Mouse (Mus musculus): ENCODE data around the gene Gm26602. TPM values are rescaled to one million over a fixed set of nuclear protein-coding genes. Genes with fewer than 3 reads are reported as not detected.
"Not testable (repeated sequence)": the region's sequence is repeated elsewhere in the genome, so short reads cannot be mapped to it uniquely, and the experiment has no call there.

Gene Gm26602
- polyA plus RNA-seq, 2 experiments = not detected

DNA sequence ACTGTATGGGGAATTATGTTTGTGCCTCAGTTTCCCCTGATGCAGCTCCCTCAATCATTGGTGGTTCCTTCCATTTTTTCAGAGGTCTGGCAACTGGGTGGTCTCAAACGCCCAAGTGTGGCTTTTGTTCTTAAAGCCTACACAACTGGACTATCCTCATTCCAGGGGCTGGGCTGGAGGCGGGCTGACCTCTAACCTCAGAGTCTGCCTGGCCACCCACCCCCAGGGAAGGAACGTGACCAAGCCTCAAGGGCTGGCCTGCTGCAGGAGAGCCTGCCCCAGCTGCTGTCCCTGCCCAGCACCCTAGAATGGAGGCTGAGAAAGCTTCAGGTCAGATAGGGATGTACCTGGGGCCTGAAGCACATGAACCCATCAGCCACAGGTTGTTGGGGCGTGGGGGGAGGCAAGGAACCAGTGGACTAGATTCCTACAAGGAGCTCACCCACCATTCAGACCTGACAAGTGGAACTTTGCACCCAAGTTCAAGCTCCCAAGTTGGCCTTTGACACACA lies 46.0 kb downstream of the Gm26602 start:
- H3K4me1 ChIP-seq (ENCODE audit: control insufficient read depth, insufficient read depth, low read length) = peaks cover 6% of the 10 kb centered on the region
- H3K4me2 ChIP-seq (replicated peaks; ENCODE audit: low read depth, low read length, severe bottlenecking) = no peak overlapping the region
- H3K27ac ChIP-seq (replicated peaks; ENCODE audit: low read depth, low read length) = no peak overlapping the region
- 26% methylated on average over 4 of the region's 4 CpGs for whole genome bisulfite sequencing
- H3K36me3 ChIP-seq (ENCODE audit: control insufficient read depth, insufficient read depth, low read length) = peaks cover 24% of the 10 kb centered on the region
- no peak for DNase-seq (ENCODE audit: low spot score)
- H3K27me3 ChIP-seq (ENCODE audit: control insufficient read depth, insufficient read depth, low read length) = no peaks in the 10 kb centered on the region
- no peak overlapping the region for H3K9ac ChIP-seq (ENCODE audit: low read depth, low read length, severe bottlenecking)
- H3K9me3 ChIP-seq (ENCODE audit: control insufficient read depth, low read length) = no peaks in the 10 kb centered on the region
- H3K4me3 ChIP-seq (replicated peaks; ENCODE audit: low read length) = no peak overlapping the region
- no peak for TF ChIP-seq POLR2A (IDR thresholded peaks at IDR 0.05; ENCODE audit: borderline replicate concordance, extremely low read depth, insufficient read depth, insufficient read length)
- no peak for ATAC-seq (ENCODE audit: low FRiP score, low read depth)

DNA sequence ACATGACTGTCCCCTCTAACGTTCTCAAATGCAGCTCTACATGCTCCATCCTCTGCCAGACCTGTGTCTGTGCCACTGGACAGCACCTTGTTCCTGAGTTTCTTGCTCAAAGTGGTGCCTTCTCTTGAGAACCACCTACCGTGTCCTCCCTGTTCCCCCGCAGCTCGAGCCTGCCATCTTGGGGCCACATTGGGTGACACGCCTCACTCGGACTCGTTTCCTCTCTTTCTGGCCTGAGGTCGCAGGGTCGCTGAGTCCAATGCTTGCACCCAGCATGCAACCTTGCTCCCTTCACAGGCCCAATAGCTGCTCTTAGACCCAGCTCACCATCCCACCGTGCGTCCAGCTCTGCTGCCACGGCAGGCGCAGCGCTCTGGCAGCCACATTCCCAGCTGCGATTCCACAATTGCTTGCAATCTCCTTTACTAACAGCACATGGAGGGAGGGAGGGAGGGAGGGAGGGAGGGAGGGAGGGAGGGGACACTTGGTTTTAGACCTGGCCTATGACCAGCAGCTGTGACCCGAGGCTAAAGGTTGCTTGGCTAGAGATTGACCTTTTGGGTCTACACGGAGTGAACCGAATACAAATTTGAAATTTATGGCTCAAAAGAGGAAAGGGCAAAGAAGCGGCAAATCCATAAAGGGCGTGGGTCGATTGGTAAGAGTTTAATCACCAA lies 47.6 kb downstream of the Gm26602 start:
- ATAC-seq (ENCODE audit: low FRiP score, low read depth) (no peak), DNase-seq (ENCODE audit: low spot score) (no peak)
- no peak overlapping the region for H3K4me3 ChIP-seq (replicated peaks; ENCODE audit: low read length)
- H3K27me3 ChIP-seq (ENCODE audit: control insufficient read depth, insufficient read depth, low read length) = no peaks in the 10 kb centered on the region
- H3K4me2 ChIP-seq (replicated peaks; ENCODE audit: low read depth, low read length, severe bottlenecking) = no peak overlapping the region; the same call in 1 of the 2 replicates
- no peak for TF ChIP-seq POLR2A (IDR thresholded peaks at IDR 0.05; ENCODE audit: borderline replicate concordance, extremely low read depth, insufficient read depth, insufficient read length)
- peaks cover 6% of the 10 kb centered on the region for H3K4me1 ChIP-seq (ENCODE audit: control insufficient read depth, insufficient read depth, low read length)
- no peak overlapping the region for H3K9ac ChIP-seq (ENCODE audit: low read depth, low read length, severe bottlenecking)
- no peak overlapping the region for H3K27ac ChIP-seq (replicated peaks; ENCODE audit: low read depth, low read length)
- H3K9me3 ChIP-seq (ENCODE audit: control insufficient read depth, low read length) = no peaks in the 10 kb centered on the region
- peaks cover 26% of the 10 kb centered on the region for H3K36me3 ChIP-seq (ENCODE audit: control insufficient read depth, insufficient read depth, low read length)
- 12% methylated on average over 21 of the region's 21 CpGs for WGBS

DNA sequence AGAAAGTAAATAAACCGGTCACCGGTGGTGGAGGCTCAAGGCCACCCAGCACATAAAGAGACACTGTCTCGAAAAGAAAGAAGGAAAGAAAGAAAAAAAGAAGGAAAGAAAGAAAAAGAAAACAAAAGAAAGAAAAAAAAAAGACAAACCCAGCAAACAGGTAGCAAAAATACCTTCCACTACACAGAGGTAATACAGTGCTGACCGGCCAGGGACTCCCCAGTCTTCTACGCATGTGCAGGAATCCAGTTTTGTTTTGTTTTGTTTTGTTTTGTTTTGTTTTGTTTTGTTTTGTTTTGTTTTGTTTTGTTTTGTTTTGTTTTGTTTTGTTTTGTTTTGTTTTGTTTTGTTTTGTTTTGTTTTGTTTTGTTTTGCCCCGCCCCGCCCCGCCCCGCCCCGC lies 48.8 kb downstream of the Gm26602 start:
- not testable (repeated sequence) for H3K27me3 ChIP-seq (ENCODE audit: control insufficient read depth, insufficient read depth, low read length); DNase-seq (ENCODE audit: low spot score); H3K9me3 ChIP-seq (ENCODE audit: control insufficient read depth, low read length); H3K4me1 ChIP-seq (ENCODE audit: control insufficient read depth, insufficient read depth, low read length); H3K27ac ChIP-seq (replicated peaks; ENCODE audit: low read depth, low read length); H3K9ac ChIP-seq (ENCODE audit: low read depth, low read length, severe bottlenecking); ATAC-seq (ENCODE audit: low FRiP score, low read depth)
- peak overlapping the region; percentile 86; the same call in 1 of the 2 replicates for H3K4me2 ChIP-seq (replicated peaks; ENCODE audit: low read depth, low read length, severe bottlenecking)
- H3K36me3 ChIP-seq (ENCODE audit: control insufficient read depth, insufficient read depth, low read length) = peaks cover 33% of the 10 kb centered on the region
- WGBS = 33% methylated on average over 10 of the region's 10 CpGs
- peak overlapping the region; percentile 98; the same call in 1 of the 2 replicates for H3K4me3 ChIP-seq (replicated peaks; ENCODE audit: low read length)

DNA sequence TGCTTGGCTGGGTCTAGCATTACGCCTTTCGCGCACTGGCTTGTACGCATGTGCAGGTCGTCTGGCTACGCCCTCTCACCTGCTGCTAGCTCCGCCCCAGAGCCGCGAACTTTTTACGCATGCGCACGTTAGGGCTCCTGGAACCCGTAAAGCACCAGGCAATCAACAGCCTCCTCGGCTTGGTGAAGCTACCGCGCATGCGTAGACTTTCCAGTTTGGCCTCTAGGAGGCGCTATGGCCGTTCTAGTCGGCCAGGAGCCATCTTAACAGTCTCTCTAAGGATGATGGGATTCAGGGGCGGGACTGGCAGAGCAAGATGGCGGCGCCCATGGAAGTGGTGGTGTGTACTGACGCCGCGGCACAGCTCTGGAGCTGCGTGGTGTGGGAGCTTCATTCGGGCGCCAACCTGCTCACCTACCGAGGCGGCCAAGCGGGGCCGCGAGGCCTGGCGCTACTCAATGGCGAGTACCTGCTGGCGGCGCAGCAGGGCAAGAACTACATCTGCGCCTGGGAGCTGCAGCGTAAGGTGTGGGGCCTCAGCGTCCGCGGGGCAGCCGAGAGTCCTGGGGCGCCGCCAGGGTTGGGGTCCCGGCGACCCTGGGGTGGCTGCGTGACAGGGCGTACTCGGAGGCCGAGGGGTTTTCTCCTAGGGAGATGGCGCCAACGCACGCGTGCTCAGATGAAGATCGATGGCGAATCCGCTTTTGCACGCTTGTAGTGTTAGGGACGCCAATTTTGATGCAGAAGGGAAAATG lies 49.4 kb downstream of the Gm26602 start, which contains the start of gene Wdr18:
Wdr18 (plus strand) TSS at position 306 of the 755 bp plus-strand sequence.
- peak; percentile 100 for DNase-seq (ENCODE audit: low spot score)
- Histone ChIP-seq H3K4me2 (replicated peaks; ENCODE audit: low read depth, low read length, severe bottlenecking) (peak within 1 kb of the TSS; percentile 86), H3K27ac (replicated peaks; ENCODE audit: low read depth, low read length) (peak within 1 kb of the TSS; percentile 55; the same call in 1 of the 2 replicates), H3K4me3 (replicated peaks; ENCODE audit: low read length) (peak within 1 kb of the TSS; percentile 98), H3K9ac (ENCODE audit: low read depth, low read length, severe bottlenecking) (peak within 1 kb of the TSS; percentile 71), H3K9me3 (ENCODE audit: control insufficient read depth, low read length) (no peaks in the 10 kb centered on the region), H3K4me1 (ENCODE audit: control insufficient read depth, insufficient read depth, low read length) (peaks cover 6% of the 10 kb centered on the region), H3K27me3 (ENCODE audit: control insufficient read depth, insufficient read depth, low read length) (no peaks in the 10 kb centered on the region), H3K36me3 (ENCODE audit: control insufficient read depth, insufficient read depth, low read length) (peaks cover 40% of the 10 kb centered on the region)
- peak; percentile 46; the same call in 1 of the 2 replicates for TF ChIP-seq POLR2A (IDR thresholded peaks at IDR 0.05; ENCODE audit: borderline replicate concordance, extremely low read depth, insufficient read depth, insufficient read length)
- under 1% methylated on average over 58 of the region's 61 CpGs for WGBS
- ATAC-seq (ENCODE audit: low FRiP score, low read depth) = peak; percentile 94

Small RNA genes lying within 50 kb of the gene (microRNA-seq; reads per million reads assigned to microRNA genes)
- gene Mir6910 = not detected

Other genes starting within 250 kb of the Gm26602 start
Only the 30 nearest of the 35 such genes appear.
- 1.1 and 1.4 TPM in 2 replicates for gene Gzmm, start 221.8 kb upstream of the Gm26602 start, polyA plus RNA-seq (2012; rRNA removed)
- 0.66 and 0.82 TPM in 2 replicates for gene Gzmm, start 221.8 kb upstream of the Gm26602 start, polyA plus RNA-seq (2014; fragmentation: Nextera tagmentation; extraction: Ambion mirVana)
- gene Bsg, start 206.4 kb upstream of the Gm26602 start, polyA plus RNA-seq (2012; rRNA removed) = 763 and 866 TPM in 2 replicates
- gene Bsg, start 206.4 kb upstream of the Gm26602 start, polyA plus RNA-seq (2014; fragmentation: Nextera tagmentation; extraction: Ambion mirVana) = 805 and 825 TPM in 2 replicates
- gene Hcn2, start 194.2 kb upstream of the Gm26602 start, polyA plus RNA-seq (2012; rRNA removed) = 0.70 and 1.3 TPM in 2 replicates
- gene Hcn2, start 194.2 kb upstream of the Gm26602 start, polyA plus RNA-seq (2014; fragmentation: Nextera tagmentation; extraction: Ambion mirVana) = 0.18 and 0.21 TPM in 2 replicates
- 64.1 and 75.3 TPM in 2 replicates for gene Polrmt, start 164.3 kb upstream of the Gm26602 start, polyA plus RNA-seq (2012; rRNA removed)
- 33.4 and 36.6 TPM in 2 replicates for gene Polrmt, start 164.3 kb upstream of the Gm26602 start, polyA plus RNA-seq (2014; fragmentation: Nextera tagmentation; extraction: Ambion mirVana)
- gene Fgf22, start 155.8 kb upstream of the Gm26602 start, polyA plus RNA-seq (2012; rRNA removed) = 0.13 and 0.22 TPM in 2 replicates
- 0.21 and 0.80 TPM in 2 replicates for gene Fgf22, start 155.8 kb upstream of the Gm26602 start, polyA plus RNA-seq (2014; fragmentation: Nextera tagmentation; extraction: Ambion mirVana)
- gene Rnf126, start 143.9 kb upstream of the Gm26602 start, polyA plus RNA-seq (2012; rRNA removed) = 176 and 229 TPM in 2 replicates
- gene Rnf126, start 143.9 kb upstream of the Gm26602 start, polyA plus RNA-seq (2014; fragmentation: Nextera tagmentation; extraction: Ambion mirVana) = 100 and 103 TPM in 2 replicates
- gene Fstl3, start 133.6 kb upstream of the Gm26602 start, polyA plus RNA-seq (2012; rRNA removed) = 11.6 and 14.7 TPM in 2 replicates
- gene Fstl3, start 133.6 kb upstream of the Gm26602 start, polyA plus RNA-seq (2014; fragmentation: Nextera tagmentation; extraction: Ambion mirVana) = 9.0 and 9.5 TPM in 2 replicates
- 0.04 and 0.06 TPM in 2 replicates for gene Prss57, start 119.9 kb upstream of the Gm26602 start, polyA plus RNA-seq (2012; rRNA removed)
- not detected in 2 replicates for gene Prss57, start 119.9 kb upstream of the Gm26602 start, polyA plus RNA-seq (2014; fragmentation: Nextera tagmentation; extraction: Ambion mirVana)
- gene Palm, start 117.3 kb upstream of the Gm26602 start, polyA plus RNA-seq (2012; rRNA removed) = 55.8 and 72.7 TPM in 2 replicates
- gene Palm, start 117.3 kb upstream of the Gm26602 start, polyA plus RNA-seq (2014; fragmentation: Nextera tagmentation; extraction: Ambion mirVana) = 76.2 and 83.8 TPM in 2 replicates
- gene Misp, start 89.9 kb upstream of the Gm26602 start, polyA plus RNA-seq (2012; rRNA removed) = 0.41 and 0.50 TPM in 2 replicates
- 0.54 and 1.2 TPM in 2 replicates for gene Misp, start 89.9 kb upstream of the Gm26602 start, polyA plus RNA-seq (2014; fragmentation: Nextera tagmentation; extraction: Ambion mirVana)
- gene Ptbp1, start 56.4 kb upstream of the Gm26602 start, polyA plus RNA-seq (2012; rRNA removed) = 536 and 644 TPM in 2 replicates
- gene Ptbp1, start 56.4 kb upstream of the Gm26602 start, polyA plus RNA-seq (2014; fragmentation: Nextera tagmentation; extraction: Ambion mirVana) = 262 and 279 TPM in 2 replicates
- gene Prtn3, start 36.4 kb upstream of the Gm26602 start, polyA plus RNA-seq (2012; rRNA removed) = 10.3 and 17.3 TPM in 2 replicates
- gene Prtn3, start 36.4 kb upstream of the Gm26602 start, polyA plus RNA-seq (2014; fragmentation: Nextera tagmentation; extraction: Ambion mirVana) = 5.9 and 8.2 TPM in 2 replicates
- 220 and 326 TPM in 2 replicates for gene Plppr3, start 36.2 kb upstream of the Gm26602 start, polyA plus RNA-seq (2012; rRNA removed)
- gene Plppr3, start 36.2 kb upstream of the Gm26602 start, polyA plus RNA-seq (2014; fragmentation: Nextera tagmentation; extraction: Ambion mirVana) = 61.5 and 79.7 TPM in 2 replicates
- gene Elane, start 24.6 kb upstream of the Gm26602 start, polyA plus RNA-seq (2012; rRNA removed) = 0.35 and 1.8 TPM in 2 replicates
- gene Elane, start 24.6 kb upstream of the Gm26602 start, polyA plus RNA-seq (2014; fragmentation: Nextera tagmentation; extraction: Ambion mirVana) = 0.62 and 1.2 TPM in 2 replicates
- gene Cfd, start 20.0 kb upstream of the Gm26602 start, polyA plus RNA-seq (2012; rRNA removed) = 1.1 and 2.3 TPM in 2 replicates
- gene Cfd, start 20.0 kb upstream of the Gm26602 start, polyA plus RNA-seq (2014; fragmentation: Nextera tagmentation; extraction: Ambion mirVana) = not detected in 2 replicates
- 54.6 and 73.8 TPM in 2 replicates for gene Med16, start 1.9 kb upstream of the Gm26602 start, polyA plus RNA-seq (2012; rRNA removed)
- 33.4 and 38.3 TPM in 2 replicates for gene Med16, start 1.9 kb upstream of the Gm26602 start, polyA plus RNA-seq (2014; fragmentation: Nextera tagmentation; extraction: Ambion mirVana)
- gene Kiss1r, start 6.1 kb downstream of the Gm26602 start, polyA plus RNA-seq (2012; rRNA removed) = 2.5 and 2.8 TPM in 2 replicates
- 0.17 and 0.26 TPM in 2 replicates for gene Kiss1r, start 6.1 kb downstream of the Gm26602 start, polyA plus RNA-seq (2014; fragmentation: Nextera tagmentation; extraction: Ambion mirVana)
- 158 and 219 TPM in 2 replicates for gene R3hdm4, start 10.4 kb downstream of the Gm26602 start, polyA plus RNA-seq (2012; rRNA removed)
- 141 and 152 TPM in 2 replicates for gene R3hdm4, start 10.4 kb downstream of the Gm26602 start, polyA plus RNA-seq (2014; fragmentation: Nextera tagmentation; extraction: Ambion mirVana)
- gene Arid3a, start 16.2 kb downstream of the Gm26602 start, polyA plus RNA-seq (2012; rRNA removed) = 8.6 and 12.6 TPM in 2 replicates
- gene Arid3a, start 16.2 kb downstream of the Gm26602 start, polyA plus RNA-seq (2014; fragmentation: Nextera tagmentation; extraction: Ambion mirVana) = 4.8 and 5.0 TPM in 2 replicates
- gene Wdr18, start 49.3 kb downstream of the Gm26602 start, polyA plus RNA-seq (2012; rRNA removed) = 58.7 and 78.5 TPM in 2 replicates
- 99.8 and 106 TPM in 2 replicates for gene Wdr18, start 49.3 kb downstream of the Gm26602 start, polyA plus RNA-seq (2014; fragmentation: Nextera tagmentation; extraction: Ambion mirVana)
- 0.72 and 0.76 TPM in 2 replicates for gene Grin3b, start 59.9 kb downstream of the Gm26602 start, polyA plus RNA-seq (2012; rRNA removed)
- gene Grin3b, start 59.9 kb downstream of the Gm26602 start, polyA plus RNA-seq (2014; fragmentation: Nextera tagmentation; extraction: Ambion mirVana) = 0.23 and 0.55 TPM in 2 replicates
- 260 and 379 TPM in 2 replicates for gene Tmem259, start 73.5 kb downstream of the Gm26602 start, polyA plus RNA-seq (2012; rRNA removed)
- 24.5 and 25.2 TPM in 2 replicates for gene Tmem259, start 73.5 kb downstream of the Gm26602 start, polyA plus RNA-seq (2014; fragmentation: Nextera tagmentation; extraction: Ambion mirVana)
- gene Cnn2, start 77.7 kb downstream of the Gm26602 start, polyA plus RNA-seq (2012; rRNA removed) = 133 and 173 TPM in 2 replicates
- gene Cnn2, start 77.7 kb downstream of the Gm26602 start, polyA plus RNA-seq (2014; fragmentation: Nextera tagmentation; extraction: Ambion mirVana) = 273 and 290 TPM in 2 replicates
- gene Abca7, start 85.6 kb downstream of the Gm26602 start, polyA plus RNA-seq (2012; rRNA removed) = 6.2 and 8.0 TPM in 2 replicates
- 2.2 and 2.4 TPM in 2 replicates for gene Abca7, start 85.6 kb downstream of the Gm26602 start, polyA plus RNA-seq (2014; fragmentation: Nextera tagmentation; extraction: Ambion mirVana)
- 12.8 and 14.4 TPM in 2 replicates for gene Arhgap45, start 105.8 kb downstream of the Gm26602 start, polyA plus RNA-seq (2012; rRNA removed)
- 3.4 and 5.7 TPM in 2 replicates for gene Arhgap45, start 105.8 kb downstream of the Gm26602 start, polyA plus RNA-seq (2014; fragmentation: Nextera tagmentation; extraction: Ambion mirVana)
- 287 and 350 TPM in 2 replicates for gene Polr2e, start 128.9 kb downstream of the Gm26602 start, polyA plus RNA-seq (2012; rRNA removed)
- gene Polr2e, start 128.9 kb downstream of the Gm26602 start, polyA plus RNA-seq (2014; fragmentation: Nextera tagmentation; extraction: Ambion mirVana) = 247 and 248 TPM in 2 replicates
- gene Gpx4, start 136.3 kb downstream of the Gm26602 start, polyA plus RNA-seq (2012; rRNA removed) = 372 and 379 TPM in 2 replicates
- 466 and 493 TPM in 2 replicates for gene Gpx4, start 136.3 kb downstream of the Gm26602 start, polyA plus RNA-seq (2014; fragmentation: Nextera tagmentation; extraction: Ambion mirVana)
- 24.9 and 29.5 TPM in 2 replicates for gene Sbno2, start 194.7 kb downstream of the Gm26602 start, polyA plus RNA-seq (2012; rRNA removed)
- 15.3 and 16.8 TPM in 2 replicates for gene Sbno2, start 194.7 kb downstream of the Gm26602 start, polyA plus RNA-seq (2014; fragmentation: Nextera tagmentation; extraction: Ambion mirVana)
- gene Stk11, start 204.9 kb downstream of the Gm26602 start, polyA plus RNA-seq (2012; rRNA removed) = 133 and 147 TPM in 2 replicates
- gene Stk11, start 204.9 kb downstream of the Gm26602 start, polyA plus RNA-seq (2014; fragmentation: Nextera tagmentation; extraction: Ambion mirVana) = 30.1 and 32.4 TPM in 2 replicates
- gene Atp5d, start 227.8 kb downstream of the Gm26602 start, polyA plus RNA-seq (2012; rRNA removed) = 449 and 577 TPM in 2 replicates
- 477 TPM in 2 replicates for gene Atp5d, start 227.8 kb downstream of the Gm26602 start, polyA plus RNA-seq (2014; fragmentation: Nextera tagmentation; extraction: Ambion mirVana)

Data from limb, embryonic 14.5 days (tissue).